Mouse (Mus musculus) thymus, postnatal 36 days (tissue): ENCODE measurements around the gene Apobr.

ENCODE experiments used
- DNase-seq, 2 experiments: peaks; one replicate each; pipeline ENCODE4 v3.0.0; 2022; ENCODE audit warnings: mixed read lengths in 2 of 2

The Apobr gene

GRCm38 (mm10) chr7:126584506-126584977, at the start of gene Apobr:
Gene Apobr (plus strand): TSS chr7:126584942.
- DNase-seq = peak; percentile 50 to 63

GRCm38 (mm10) chr7:126535766-126536165, 49.0 kb upstream of the Apobr start:
- DNase-seq = no peak

- DNase-seq = no peak
Measured at GRCm38 (mm10) chr7:126536466-126536865, 48.3 kb upstream of the Apobr start.

- DNase-seq = peak in 1 of 2 experiments; percentile 8
Measured at GRCm38 (mm10) chr7:126537820-126538585, 46.7 kb upstream of the Apobr start.

DNA sequence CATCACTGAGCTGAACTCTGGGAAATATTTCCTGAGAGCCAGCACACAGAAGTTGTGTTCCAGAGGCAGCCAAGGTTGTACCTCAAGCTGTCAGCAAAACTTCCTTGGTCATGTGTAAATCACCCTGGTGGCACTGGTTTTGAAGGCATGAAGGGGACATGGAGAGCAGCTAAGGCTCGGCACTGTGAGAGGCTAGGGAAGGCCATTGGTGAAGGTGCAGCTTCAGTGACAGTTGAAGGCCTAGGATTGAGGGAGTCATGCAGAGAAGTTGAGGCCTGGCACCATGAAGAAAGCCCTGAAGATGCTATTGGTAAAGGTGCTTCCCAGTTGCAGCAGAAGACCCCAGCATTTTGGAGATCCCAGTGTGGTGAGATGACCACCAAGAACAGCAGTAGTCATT, 43.1 kb upstream of the Apobr start:
- DNase-seq = no peak

DNA sequence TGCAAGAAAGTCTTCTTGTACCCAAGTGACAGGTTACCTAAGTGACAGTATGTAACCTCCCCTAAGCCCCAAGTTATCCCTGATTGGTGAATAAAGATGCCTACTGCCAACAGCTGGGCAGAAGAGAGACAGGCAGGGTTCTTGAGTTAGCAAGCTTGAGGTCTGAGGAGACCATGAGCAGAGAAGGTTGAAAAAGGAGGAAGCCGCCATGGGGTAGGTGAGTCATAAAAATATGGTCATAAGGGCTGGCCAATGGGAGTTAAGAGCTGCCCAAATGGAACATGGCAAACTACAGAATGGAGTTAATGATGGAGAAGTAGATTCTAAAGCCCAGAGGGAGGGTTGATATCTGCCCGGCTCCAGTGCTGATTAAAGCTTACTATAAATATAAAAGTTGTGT, 39.1 kb upstream of the Apobr start:
- no peak for DNase-seq

- DNase-seq = peak in 1 of 2 experiments; percentile 27
Measured at GRCm38 (mm10) chr7:126554796-126555195, 29.9 kb upstream of the Apobr start.

DNA sequence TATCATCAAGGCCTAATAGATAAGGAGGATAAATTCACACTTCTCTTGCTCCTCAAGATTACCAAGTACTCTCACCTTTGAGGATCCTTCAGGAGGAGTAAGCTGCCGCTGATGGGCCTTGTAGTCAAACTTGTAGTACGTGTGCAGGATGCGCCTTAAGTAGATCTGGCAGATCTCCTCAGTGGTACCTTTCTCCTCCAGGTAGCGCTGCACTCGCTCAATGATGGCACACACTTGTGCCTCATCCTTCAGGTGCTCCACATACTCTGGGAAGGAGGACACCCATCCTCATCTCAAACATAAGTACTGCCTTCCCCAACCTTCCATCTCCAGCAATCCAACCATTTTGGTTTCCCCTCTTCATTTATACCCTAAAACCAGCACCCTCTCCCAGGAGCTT, 28.1 kb upstream of the Apobr start:
- DNase-seq = no peak

DNA sequence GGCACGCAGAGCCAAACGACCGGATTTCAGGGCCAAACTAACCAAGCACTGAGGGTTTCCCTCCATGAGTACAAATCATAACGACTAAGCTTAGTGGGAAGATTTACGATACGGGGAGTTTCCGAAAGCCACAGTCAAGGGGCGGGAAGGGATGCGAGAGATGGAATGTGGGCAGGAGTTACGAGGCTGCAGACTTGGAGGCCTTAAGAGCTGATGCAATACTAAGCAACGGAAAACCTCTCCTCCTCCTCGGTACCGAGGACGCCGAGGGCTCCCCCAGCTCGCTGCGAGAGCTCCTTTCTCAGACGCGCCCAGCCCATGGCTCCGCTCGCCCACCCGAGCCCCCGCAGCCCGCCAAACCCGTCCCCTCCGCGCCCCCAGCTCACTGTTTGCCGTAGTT, 19.0 kb upstream of the Apobr start:
- DNase-seq = no peak

DNA sequence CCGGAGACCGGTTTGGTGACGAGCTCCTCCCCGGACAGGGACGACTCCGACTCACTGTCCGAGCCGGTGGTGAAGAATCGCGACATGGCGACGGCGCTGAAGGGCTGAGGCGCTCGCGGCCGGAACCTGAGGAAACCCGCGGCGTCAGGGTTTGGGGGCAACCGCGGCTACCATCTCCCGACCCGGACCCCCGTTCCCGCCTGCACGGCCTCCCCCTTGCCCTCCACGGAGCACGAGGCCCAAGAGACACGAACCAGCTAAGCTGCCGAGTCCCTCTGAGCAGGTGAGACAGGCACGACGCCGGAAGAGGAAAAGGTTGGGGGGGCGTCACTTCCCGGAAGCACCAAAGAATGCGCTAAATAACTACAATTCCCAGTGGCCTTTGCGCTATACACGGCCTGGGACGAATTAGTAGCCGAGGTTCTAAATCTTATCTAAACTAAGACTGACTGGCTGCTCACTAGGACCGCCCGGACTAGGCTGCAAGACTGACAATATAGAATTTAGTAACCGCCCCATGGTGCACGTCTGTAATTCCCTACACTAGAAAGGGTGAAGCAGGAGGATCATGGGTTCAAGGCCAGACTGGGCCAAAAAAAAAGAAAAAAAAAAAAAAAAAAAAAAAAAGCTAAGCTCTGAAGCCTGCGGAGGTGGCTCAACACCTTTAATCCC, 18.5 kb upstream of the Apobr start, which contains the start of gene Eif3c:
Eif3c (minus strand) TSS at position 318 of the 672 bp plus-strand sequence.
- DNase-seq = peak; percentile 76 to 83

GRCm38 (mm10) chr7:126576946-126577345, 7.8 kb upstream of the Apobr start:
- DNase-seq = peak; percentile 49 to 56

DNA sequence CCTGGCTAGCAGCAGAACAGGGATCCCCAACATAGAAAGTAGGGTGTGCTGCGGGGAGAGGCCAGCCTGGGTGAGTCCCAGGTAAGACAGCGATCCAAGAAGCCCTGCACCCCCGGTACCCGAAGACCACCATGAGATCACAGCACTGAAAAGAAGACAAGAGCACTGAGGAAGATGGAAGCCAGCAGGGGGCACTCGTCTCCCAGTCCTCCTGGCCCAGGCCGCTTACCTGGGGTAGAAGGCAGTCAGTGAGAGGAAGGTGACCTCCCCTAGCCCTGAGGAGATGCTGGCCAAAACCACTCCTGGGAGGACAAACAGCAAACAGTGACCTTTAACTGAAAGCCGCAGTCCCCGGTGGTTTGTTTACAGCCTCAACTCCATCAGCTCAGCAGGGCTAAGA, 5.6 kb upstream of the Apobr start:
- peak; percentile 61 for DNase-seq

GRCm38 (mm10) chr7:126581661-126582060, 3.1 kb upstream of the Apobr start:
- DNase-seq = no peak

- peak in 1 of 2 experiments; percentile 48 for DNase-seq
Measured at GRCm38 (mm10) chr7:126582759-126583158, 2.0 kb upstream of the Apobr start.

- DNase-seq = peak; percentile 78 to 85
Measured at GRCm38 (mm10) chr7:126583251-126583709, 1.5 kb upstream of the Apobr start.

- no peak for DNase-seq
Measured at GRCm38 (mm10) chr7:126583761-126584160, 981 bp upstream of the Apobr start.

- DNase-seq = no peak
Measured at GRCm38 (mm10) chr7:126585717-126586116, 975 bp downstream of the Apobr start, which contains the start of gene Cln3. Gene Cln3 (minus strand): TSS chr7:126585817.

GRCm38 (mm10) chr7:126586839-126587238, 2.1 kb downstream of the Apobr start:
- DNase-seq = no peak

DNA sequence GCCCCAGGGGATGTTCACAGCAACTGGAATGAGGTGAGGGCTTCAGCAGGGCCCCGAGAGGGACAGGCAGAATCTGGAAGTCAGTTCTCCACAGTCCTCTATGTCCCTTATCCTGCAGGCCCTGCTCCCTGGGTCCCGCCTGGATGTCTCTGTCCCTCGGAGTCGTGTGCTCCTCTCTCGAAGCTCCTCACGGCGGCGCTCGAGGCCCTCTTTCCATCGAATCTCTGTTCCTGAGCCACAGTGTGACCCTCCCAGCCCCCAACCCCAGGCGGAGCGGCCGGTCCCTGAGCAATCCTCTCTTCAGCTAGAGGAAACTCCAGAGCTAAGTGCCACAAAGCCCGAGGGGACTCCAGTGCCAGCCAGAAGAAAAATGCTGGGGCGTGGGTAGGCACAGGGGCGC, 3.0 kb downstream of the Apobr start:
- no peak for DNase-seq

DNA sequence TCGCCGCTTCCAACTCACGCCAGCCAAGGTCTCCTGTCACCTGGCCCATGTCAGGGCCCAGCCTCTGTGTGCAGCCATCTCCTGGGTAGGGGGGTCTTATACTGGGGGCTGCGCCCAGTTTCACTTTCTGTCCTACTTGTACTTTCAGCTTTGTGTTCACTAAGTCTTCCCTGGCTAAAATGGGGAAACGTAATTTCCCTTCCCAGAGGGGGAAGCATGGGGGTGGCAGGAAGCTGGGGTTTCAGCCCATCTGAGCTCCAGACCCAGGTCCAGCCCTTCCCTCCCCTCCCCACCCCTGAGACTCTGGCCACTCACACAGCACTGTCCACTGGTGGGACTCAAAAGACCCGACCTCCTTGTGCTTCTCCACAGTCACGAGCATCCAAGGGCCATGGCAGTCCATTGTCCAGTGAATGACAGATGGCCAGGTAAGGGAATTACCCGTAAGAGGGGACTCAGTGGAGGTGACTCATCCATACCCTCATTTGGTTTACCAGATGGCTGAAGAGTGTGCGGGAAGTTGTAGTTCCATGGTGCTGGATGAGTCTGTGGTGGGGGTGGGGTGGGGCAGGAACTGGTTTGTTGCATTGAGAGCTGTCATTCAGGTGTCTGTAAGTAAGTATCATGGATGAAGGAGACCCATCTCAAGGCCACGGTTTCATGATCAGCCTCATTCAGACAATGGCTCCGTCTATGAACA, 10.3 kb downstream of the Apobr start, which contains the start of gene Il27:
Il27 (minus strand) TSS at position 80 of the 700 bp plus-strand sequence.
- no peak for DNase-seq

- no peak for DNase-seq
Measured at GRCm38 (mm10) chr7:126595890-126596289, 11.1 kb downstream of the Apobr start.

DNA sequence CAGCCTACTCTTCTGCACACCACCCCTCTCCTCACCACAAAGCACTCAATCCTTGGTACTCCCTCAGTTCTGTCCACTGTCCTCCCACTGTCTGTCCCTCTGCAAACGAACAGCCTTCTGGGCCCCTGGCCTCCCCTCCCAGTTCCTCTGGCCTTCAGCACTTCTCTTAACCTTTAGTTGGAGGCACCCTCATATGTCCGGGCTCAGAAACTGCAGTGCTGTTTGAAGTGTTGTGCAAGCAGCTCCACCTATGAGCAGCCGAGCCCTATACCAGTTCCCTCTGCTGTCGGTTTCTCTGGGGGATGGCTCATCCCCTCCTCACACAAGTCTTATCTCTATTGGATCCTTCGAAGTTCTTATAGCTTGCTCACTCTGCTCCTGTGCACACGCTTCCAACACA, 11.7 kb downstream of the Apobr start:
- DNase-seq = no peak

DNA sequence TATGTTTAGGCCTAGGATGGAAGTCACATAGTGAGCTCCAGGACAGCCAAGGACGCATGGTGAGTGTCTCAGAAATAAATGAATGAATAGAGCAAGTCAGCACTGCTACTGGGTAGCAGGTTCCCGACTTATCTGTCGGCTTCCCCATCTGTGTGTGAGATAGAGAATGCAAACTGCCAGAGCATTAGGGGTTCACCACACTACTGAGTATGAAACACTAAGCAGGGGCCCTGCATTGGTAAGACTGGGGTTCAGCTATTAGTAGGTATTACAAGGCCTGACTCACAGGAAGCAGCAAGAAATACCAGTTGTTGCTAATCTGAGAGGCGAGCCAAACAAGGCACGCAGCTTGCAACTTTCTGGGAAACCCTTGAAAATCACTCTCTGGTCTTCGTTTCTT, 14.2 kb downstream of the Apobr start:
- no peak for DNase-seq
